Mouse (Mus musculus): ENCODE measurements at regions not wholly inside any gene's neighbourhood (a gene's known extent, or its start where the extent isn't known, plus 50 kb on each side); places are given as distances from the start of the nearest gene placed in this dataset.
A peak's percentile ranks its signal among the peaks of the same experiment; 100 is the strongest.
"Not testable (repeated sequence)": the region's sequence is repeated elsewhere in the genome, so short reads cannot be mapped to it uniquely, and the experiment has no call there.

DNA sequence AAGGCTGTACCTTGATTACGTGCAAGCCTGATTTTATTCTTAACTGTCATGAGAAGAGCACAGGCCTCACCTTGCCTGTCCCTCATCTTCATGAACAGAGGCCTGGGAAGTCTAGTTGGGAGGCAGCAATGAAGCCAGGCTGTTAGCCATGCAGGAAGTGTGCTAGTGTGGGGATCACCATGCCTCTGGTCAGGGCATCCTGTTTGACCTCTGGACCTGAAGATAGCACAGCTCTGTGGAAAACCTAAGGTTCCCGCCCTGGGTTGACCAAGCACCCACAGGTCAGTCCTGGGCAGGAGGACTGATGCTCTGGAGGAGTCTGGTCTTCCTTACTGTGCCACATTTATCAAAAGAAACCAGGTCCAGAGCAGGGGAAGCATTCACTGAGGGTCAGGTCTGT is 157.6 kb downstream of the Gm906 start:
- DNase-seq (ENCODE audit: low spot score in 2 of 2) = no peak

DNA sequence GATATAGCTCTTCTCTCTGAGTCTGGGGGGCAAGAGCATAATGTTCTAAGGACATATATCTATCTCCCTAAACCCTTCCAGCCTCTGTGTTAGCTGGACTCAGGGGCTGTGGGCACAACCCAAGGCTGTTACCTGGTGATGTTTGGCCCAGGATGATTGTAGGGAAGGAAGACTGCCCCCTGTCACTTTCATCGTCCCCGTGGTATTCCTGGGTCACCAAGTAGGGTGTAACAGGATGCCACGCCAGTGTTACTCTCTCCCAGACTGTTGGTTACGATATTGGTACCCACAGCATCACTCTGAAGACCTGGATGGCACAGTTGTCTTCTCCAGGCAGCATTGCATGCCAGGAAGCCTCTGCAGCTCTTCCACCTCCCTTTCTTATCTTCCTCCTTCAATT is 185.3 kb downstream of the Gm906 start:
- no peak for DNase-seq (ENCODE audit: low spot score in 2 of 2)

DNA sequence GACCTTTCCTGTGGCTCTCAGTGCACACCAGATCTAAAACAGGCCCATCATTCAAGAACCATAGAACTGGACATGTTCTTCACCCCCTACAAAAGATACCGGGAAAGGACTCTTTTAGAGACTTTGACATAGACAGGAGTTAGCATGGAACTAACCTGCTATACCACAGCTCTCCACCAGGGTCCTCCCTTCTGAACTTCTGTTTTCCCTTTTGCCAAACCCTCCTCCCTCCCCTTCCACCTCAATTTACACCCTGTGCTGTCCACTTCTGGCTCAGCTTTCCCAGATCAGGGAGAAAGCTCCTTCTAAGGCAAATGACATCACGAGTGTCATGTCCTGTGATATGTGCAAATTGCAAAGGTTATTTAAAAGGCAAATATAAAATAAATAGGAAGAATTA is 185.7 kb downstream of the Gm906 start:
- DNase-seq (ENCODE audit: low spot score in 2 of 2) = not testable (repeated sequence)

DNA sequence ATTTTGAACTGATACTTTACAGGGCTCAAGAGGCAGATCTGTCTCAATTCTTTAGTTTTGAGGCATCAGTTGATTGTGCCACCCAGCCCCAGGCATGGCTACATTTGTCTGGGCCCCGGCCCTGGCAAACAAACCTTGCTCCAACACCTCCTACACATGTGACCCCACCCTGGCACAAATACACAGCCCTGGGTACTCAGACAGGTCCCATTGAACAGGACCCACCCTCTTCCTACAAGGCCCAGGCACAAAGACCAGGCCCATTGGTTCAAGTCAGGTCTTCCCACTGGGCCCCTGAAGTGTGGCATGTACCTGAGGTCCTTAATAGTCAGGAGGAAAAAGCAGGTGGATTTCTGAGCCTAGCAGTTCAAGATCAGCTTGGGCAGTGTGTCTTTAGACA is 190.4 kb downstream of the Gm906 start:
- DNase-seq (ENCODE audit: low spot score in 2 of 2) = not testable (repeated sequence)

DNA sequence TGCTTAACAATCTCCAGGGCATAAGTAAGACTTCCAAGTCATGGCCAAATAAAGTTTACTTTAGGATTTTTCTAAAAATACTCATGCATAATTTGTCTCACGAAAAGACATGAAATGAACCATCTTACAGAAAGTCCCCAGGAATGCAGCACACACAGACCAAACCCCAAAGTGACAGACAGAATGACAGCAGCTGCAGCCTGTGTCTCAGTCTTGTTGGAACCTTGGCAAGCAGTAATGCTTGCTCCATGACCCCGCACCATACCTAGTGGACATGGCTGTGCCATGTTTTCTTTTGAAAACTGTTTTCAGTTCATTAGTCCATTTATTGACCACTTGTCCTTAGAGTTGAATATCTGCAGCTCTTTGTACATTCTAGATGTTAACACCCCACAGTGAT is 191.1 kb downstream of the Gm906 start:
- DNase-seq (ENCODE audit: low spot score in 2 of 2) = not testable (repeated sequence)

DNA sequence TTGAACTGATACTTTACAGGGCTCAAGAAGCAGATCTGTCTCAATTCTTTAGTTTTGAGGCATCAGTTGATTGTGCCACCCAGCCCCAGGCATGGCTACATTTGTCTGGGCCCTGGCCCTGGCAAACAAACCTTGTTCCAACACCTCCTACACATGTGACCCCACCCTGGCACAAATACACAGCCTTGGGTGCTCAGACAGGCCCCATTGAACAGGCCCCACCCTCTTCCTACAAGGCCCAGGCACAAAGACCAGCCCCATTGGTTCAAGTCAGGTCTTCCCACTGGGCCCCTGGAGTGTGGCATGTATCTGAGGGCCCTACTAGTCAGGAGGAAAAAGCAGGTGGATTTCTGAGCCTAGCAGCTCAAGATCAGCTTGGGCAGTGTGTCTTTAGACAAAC is 198.4 kb downstream of the Gm906 start:
- DNase-seq (ENCODE audit: low spot score in 2 of 2) = not testable (repeated sequence)

DNA sequence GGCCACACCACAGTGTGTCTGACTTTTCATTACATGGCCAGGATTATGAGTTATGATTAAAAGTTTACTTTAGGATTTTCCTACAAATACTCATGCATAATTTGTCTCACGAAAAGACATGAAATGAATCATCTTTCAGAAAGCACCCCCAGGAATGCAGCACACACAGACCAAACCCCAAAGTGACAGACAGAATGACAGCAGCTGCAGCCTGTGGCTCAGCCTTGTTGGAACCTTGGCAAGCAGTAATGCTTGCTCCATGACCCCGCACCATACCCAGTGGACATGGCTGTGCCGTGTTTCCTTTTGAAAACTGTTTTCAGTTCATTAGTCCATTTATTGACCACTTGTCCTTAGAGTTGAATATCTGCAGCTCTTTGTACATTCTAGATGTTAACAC is 199.0 kb downstream of the Gm906 start:
- not testable (repeated sequence) for DNase-seq (ENCODE audit: low spot score in 2 of 2)

DNA sequence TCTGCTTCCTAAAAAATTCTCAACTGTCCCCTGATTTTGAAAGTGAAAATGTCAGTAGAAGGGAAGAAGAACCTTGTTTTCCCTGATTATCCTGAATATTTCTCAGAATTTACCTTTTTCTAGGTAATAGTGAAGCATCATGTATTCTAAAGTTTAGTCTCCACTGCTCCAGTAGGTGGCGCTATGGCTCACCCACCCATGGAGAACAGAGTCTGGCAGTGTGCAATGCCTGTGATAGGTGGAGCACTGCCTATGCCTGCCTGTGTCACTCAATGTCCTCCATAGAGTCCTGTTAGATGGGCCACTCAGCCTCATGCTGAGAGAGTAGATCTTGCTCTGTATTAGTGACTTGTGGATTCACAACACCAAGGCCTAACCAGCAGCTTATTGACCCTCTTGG is 218.4 kb downstream of the Gm906 start:
- DNase-seq (ENCODE audit: low spot score in 2 of 2) = no peak

DNA sequence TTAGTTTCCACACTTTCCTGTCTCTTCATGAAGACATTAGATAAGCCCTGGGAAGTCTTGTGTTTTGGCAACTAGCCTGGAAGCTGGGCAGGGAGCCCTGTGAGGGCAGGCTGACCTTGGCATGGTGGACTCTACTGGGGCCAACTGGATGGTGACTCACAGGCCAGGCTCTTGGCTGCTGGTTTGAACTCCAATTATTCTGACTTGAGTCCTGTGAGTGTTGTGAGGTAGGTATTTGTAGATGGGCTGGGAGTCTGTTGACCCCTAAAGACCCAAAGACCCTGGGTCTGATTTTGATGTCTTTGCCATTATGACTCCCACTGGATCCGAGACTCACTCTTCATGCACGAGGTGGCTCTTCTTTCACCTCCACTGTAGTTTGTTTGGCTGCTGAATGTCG is 208.9 kb upstream of the Gm30302 start:
- not testable (repeated sequence) for DNase-seq (ENCODE audit: low spot score in 2 of 2)

DNA sequence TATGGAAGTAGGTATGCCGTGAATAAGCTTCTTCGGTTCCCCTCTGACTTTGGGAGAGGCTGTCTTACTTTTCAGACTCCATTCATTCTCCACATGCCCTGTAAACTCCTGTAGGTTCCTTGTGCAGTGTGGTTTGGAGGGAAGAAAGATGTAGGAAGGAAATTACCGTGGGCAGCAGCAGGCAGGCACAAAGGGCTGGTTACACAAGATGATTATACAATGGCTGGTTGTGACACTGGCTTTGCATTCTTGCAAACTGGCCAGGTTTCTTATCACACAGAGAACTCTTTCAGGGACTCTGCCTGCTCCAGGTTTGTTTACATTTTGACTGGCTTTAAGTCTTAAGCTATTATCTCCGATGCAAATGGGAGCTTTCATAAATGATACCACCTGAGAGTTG is 167.3 kb upstream of the Gm30302 start:
- DNase-seq (ENCODE audit: low spot score in 2 of 2) = not testable (repeated sequence)

DNA sequence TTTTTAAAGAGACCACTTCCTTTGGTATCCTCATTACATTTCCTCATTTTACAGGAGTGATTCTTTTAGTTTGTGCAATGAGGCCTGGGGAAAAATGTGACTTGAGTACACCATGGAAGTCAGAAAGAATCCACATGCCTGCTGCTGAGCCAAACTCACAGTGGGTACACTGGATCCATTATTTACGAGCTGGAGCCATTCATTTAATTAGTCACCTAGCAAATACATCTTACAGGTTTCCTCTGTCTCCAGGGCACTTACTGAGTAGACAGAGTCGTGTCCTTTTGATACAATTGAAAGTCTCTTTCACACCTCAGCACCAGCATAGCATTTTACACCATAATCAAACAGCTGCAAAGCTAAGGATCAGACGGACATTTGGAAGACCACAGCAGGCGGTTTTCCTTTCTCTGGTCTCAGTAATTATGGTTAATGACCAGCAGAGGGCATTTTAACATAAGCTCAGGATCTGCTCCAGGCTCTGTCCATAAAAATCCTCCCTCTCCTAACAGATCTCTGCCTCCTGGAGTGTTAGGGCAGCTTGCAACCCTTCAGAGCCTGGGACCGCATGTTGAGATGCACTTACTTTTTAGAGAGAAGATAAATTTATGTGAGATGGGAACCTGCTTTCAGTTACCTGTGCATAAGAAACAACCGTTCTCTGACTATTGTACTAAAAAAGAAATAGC is 159.3 kb upstream of the Gm30302 start:
- peak in 1 of 2 experiments; percentile 7 for DNase-seq (ENCODE audit: low spot score in 2 of 2)

DNA sequence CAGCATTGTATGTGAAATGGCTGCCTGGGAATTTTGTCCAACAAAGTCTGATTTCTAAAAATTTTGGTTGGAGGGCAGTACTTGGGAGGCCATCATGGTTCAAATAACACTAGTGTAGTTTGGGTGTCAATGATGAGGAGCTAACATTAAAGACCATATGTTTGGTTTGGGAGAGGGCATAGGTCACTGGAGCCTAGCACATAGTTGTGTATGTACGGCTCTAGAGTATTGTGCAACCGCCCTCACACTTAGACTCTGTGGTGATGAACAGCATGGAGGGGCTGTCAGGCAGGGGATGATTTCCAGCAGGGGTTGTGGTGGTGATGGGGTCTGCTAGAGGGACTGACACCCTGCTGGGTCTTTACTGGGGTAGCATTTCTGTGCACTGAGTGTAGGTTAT is 117.0 kb upstream of the Gm30302 start:
- no peak for DNase-seq (ENCODE audit: low spot score in 2 of 2)

All from frontal cortex, postnatal 36 days (tissue).